Mouse (Mus musculus) ovary, postnatal 14 days (tissue): ENCODE data around the gene Sumf2.
A peak's percentile ranks its signal among the peaks of the same experiment; 100 is the strongest.

Experiments used
- DNase-seq: peaks from one replicate; pipeline ENCODE4 v3.0.0; 2022; ENCODE audit warnings: low spot score

Sumf2 gene

GRCm38 (mm10) chr5:129908242-129908965 lies 61.6 kb downstream of the Sumf2 start, which contains the start of gene Nupr1l:
Gene Nupr1l, plus strand, starts transcription at chr5:129908540.
- peak; percentile 81 for DNase-seq

DNA sequence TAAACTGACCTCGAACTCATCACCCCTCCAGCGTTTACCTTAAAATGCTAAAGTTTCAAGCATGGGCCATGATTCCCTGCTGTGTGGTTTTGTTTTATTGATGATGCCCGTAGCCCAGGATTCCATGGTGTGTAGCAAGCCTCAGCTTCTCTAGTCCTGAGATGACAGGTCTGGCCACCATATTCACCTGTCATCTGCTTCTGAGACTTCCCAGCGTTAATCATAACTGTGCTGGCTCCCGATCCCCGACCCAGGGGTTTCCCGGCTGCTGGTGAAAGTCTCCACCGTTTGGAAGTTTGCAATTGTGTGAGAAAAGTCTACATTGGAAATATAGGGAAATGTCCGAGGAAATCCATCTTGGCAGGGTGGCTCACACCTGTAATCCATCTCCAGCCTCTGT lies 62.4 kb downstream of the Sumf2 start:
- DNase-seq: no peak

DNA sequence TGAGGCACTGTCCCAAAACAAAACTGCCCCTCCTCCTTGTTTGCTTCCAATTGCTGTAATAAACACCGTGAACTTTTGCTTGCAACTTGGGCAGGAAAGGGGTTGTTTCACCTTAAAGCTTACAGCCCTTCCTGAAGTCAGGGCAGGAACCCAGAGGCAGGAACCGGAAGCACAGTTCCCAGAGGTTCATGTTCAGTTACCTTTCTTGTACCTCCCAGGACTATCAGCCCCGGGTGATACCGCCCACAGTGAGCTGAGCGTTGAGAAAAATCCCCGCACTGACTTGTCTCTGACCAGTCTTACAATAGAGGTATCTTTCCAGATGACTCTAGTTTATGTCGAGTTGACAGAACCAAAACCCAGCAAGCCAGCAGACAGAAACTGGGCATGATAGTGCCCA lies 62.8 kb downstream of the Sumf2 start:
- DNase-seq: no peak
